Mouse (Mus musculus) limb, embryonic 15.5 days (tissue): ENCODE data around the gene Psme2. TPM values are rescaled to one million over a fixed set of nuclear protein-coding genes. Genes with fewer than 3 reads are reported as not detected.

Experiments
- ATAC-seq: fragments of 200-750 bp; cut with Nextera tagmentation; 2 replicates; pipeline ENCODE4 v1.8.0; 2017; ENCODE audit warnings: low read depth, moderate TSS enrichment; ENCODE audit not compliant: insufficient number of reproducible peaks, low FRiP score, low TSS enrichment
- H3K27ac ChIP-seq: fragments of 300-500 bp; sonication (generic); 2 replicates; pipeline ENCODE4 v1.5.1; 2015; ENCODE audit warnings: moderate library complexity, mild to moderate bottlenecking, inconsistent platforms
- H3K27me3 ChIP-seq: fragments of 300-500 bp; sonication (generic); 2 replicates; pipeline ENCODE4 v1.6.1; 2015; ENCODE audit warnings: inconsistent platforms
- H3K36me3 ChIP-seq: fragments of 300-500 bp; sonication (generic); 2 replicates; pipeline ENCODE4 v1.6.1; 2015; ENCODE audit warnings: inconsistent platforms
- H3K4me1 ChIP-seq: fragments of 300-500 bp; sonication (generic); 2 replicates; pipeline ENCODE4 v1.6.1; 2015; ENCODE audit warnings: inconsistent platforms
- H3K4me2 ChIP-seq: fragments of 300-500 bp; sonication (generic); 2 replicates; pipeline ENCODE4 v1.6.1; 2015; ENCODE audit warnings: mild to moderate bottlenecking, inconsistent platforms
- H3K4me3 ChIP-seq: fragments of 300-500 bp; sonication (generic); 2 replicates; pipeline ENCODE4 v1.5.1; 2015; ENCODE audit warnings: mild to moderate bottlenecking, inconsistent platforms
- H3K9ac ChIP-seq: fragments of 300-500 bp; sonication (generic); 2 replicates; pipeline ENCODE4 v1.6.1; 2015; ENCODE audit warnings: inconsistent platforms
- H3K9me3 ChIP-seq: fragments of 300-500 bp; sonication (generic); 2 replicates; pipeline ENCODE4 v1.6.1; 2016; ENCODE audit warnings: inconsistent platforms
- WGBS: fragments of 180-500 bp; shearing (Covaris S2); methylation state at CpG from one replicate; pipeline ENCODE4 v1.1.7; 2015; 5-methylcytosine and 5-hydroxymethylcytosine counted together
- polyA plus RNA-seq: library from polyadenylated mRNA; unstranded; fragments of >200 nt; fragmentation: Nextera tagmentation; extraction: Ambion mirVana; gene quantifications from 2 replicates; pipeline ENCODE4 v1.2.1, GENCODE M21; 2015

Psme2 gene
- polyA plus RNA-seq, 1 experiment from 2014 or later = 241 TPM

- Histone ChIP-seq H3K36me3 (peaks cover 5% of the 10 kb centered on the region; the same call in 1 of the 2 replicates), H3K4me2 (no peak overlapping the region), H3K9me3 (no peaks in the 10 kb centered on the region), H3K27ac (no peak overlapping the region), H3K27me3 (no peaks in the 10 kb centered on the region), H3K4me3 (no peak overlapping the region), H3K9ac (no peak overlapping the region), H3K4me1 (peaks cover 6% of the 10 kb centered on the region; the same call in 1 of the 2 replicates)
- no peak for ATAC-seq
- 76% methylated on average over 7 of the region's 7 CpGs for WGBS
Observed at GRCm38 (mm10) chr14:55614565-55615178, 23.8 kb upstream of the Psme2 start.

- 57% methylated on average over 6 of the region's 6 CpGs for WGBS
- H3K4me1 ChIP-seq = no peaks in the 10 kb centered on the region
- ATAC-seq = no peak
Observed at GRCm38 (mm10) chr14:55613346-55613745, 22.4 kb upstream of the Psme2 start.

DNA sequence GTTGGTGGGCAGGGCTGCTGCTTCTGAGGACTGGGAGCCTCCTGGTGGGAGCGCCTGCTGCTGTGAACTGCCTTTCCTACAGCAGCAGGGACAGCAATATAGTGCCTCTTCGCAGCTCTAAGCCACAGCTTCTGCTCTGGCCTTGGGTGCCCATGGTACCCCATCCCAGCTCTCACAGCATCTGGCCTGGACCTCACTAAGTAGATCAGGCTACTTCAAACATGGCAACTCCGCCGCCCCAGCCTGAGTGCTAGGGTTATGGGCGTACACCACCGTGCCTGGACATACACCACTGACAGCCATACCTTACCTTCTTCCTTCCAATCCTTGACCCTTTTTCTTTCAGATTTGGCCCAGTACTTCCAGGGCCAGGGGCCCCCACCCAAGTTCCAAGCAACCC is 17.4 kb upstream of the Psme2 start:
- peaks cover 15% of the 10 kb centered on the region for H3K4me1 ChIP-seq
- no peaks in the 10 kb centered on the region for H3K27me3 ChIP-seq
- no peak overlapping the region for H3K9ac ChIP-seq
- no peak overlapping the region for H3K4me2 ChIP-seq
- peaks cover 48% of the 10 kb centered on the region for H3K36me3 ChIP-seq
- H3K9me3 ChIP-seq = no peaks in the 10 kb centered on the region
- WGBS = 93% methylated on average over 6 of the region's 6 CpGs
- H3K4me3 ChIP-seq = no peak overlapping the region
- no peak overlapping the region for H3K27ac ChIP-seq
- no peak for ATAC-seq

More at GRCm38 (mm10) chr14:55613346-55613745, 22.4 kb upstream of the Psme2 start:
- Histone ChIP-seq H3K9me3 (no peaks in the 10 kb centered on the region), H3K27me3 (no peaks in the 10 kb centered on the region), H3K9ac (no peak overlapping the region), H3K4me3 (no peak overlapping the region), H3K36me3 (peaks cover 19% of the 10 kb centered on the region), H3K4me2 (no peak overlapping the region), H3K27ac (no peak overlapping the region)

GRCm38 (mm10) chr14:55605743-55606459 is 15.0 kb upstream of the Psme2 start:
- 93% methylated on average over 16 of the region's 16 CpGs for WGBS
- H3K9ac ChIP-seq = no peak overlapping the region
- H3K4me3 ChIP-seq = no peak overlapping the region
- no peak overlapping the region for H3K27ac ChIP-seq
- ATAC-seq = no peak
- H3K9me3 ChIP-seq = no peaks in the 10 kb centered on the region
- H3K36me3 ChIP-seq = peaks cover 71% of the 10 kb centered on the region
- H3K4me2 ChIP-seq = no peak overlapping the region
- peaks cover 22% of the 10 kb centered on the region for H3K4me1 ChIP-seq
- no peaks in the 10 kb centered on the region for H3K27me3 ChIP-seq

- Histone ChIP-seq H3K4me3 (0 out of 2 replicates have a peak overlapping the region, but pooled peaks have one; percentile 43), H3K27ac (no peak overlapping the region), H3K9ac (no peak overlapping the region), H3K4me1 (peaks cover 22% of the 10 kb centered on the region), H3K36me3 (peaks cover 78% of the 10 kb centered on the region), H3K9me3 (no peaks in the 10 kb centered on the region), H3K27me3 (no peaks in the 10 kb centered on the region), H3K4me2 (peak overlapping the region; percentile 60; the same call in 1 of the 2 replicates)
- ATAC-seq = no peak
- WGBS = 78% methylated on average over 11 of the region's 11 CpGs
Observed at GRCm38 (mm10) chr14:55604823-55605222, 13.9 kb upstream of the Psme2 start.

GRCm38 (mm10) chr14:55603633-55604576 is 13.0 kb upstream of the Psme2 start:
- Histone ChIP-seq H3K4me1 (peaks cover 22% of the 10 kb centered on the region), H3K9me3 (no peaks in the 10 kb centered on the region), H3K27ac (peak overlapping the region; percentile 83), H3K9ac (peak overlapping the region; percentile 52; the same call in 1 of the 2 replicates), H3K4me2 (peak overlapping the region; percentile 60), H3K27me3 (no peaks in the 10 kb centered on the region), H3K36me3 (peaks cover 78% of the 10 kb centered on the region), H3K4me3 (peak overlapping the region; percentile 43)
- WGBS = 15% methylated on average over 19 of the region's 19 CpGs
- ATAC-seq = peak; percentile 82

GRCm38 (mm10) chr14:55603271-55603632 is 12.3 kb upstream of the Psme2 start, which contains the start of gene Irf9:
Gene Irf9, plus strand, starts transcription at chr14:55603571.
- no peak for ATAC-seq

DNA sequence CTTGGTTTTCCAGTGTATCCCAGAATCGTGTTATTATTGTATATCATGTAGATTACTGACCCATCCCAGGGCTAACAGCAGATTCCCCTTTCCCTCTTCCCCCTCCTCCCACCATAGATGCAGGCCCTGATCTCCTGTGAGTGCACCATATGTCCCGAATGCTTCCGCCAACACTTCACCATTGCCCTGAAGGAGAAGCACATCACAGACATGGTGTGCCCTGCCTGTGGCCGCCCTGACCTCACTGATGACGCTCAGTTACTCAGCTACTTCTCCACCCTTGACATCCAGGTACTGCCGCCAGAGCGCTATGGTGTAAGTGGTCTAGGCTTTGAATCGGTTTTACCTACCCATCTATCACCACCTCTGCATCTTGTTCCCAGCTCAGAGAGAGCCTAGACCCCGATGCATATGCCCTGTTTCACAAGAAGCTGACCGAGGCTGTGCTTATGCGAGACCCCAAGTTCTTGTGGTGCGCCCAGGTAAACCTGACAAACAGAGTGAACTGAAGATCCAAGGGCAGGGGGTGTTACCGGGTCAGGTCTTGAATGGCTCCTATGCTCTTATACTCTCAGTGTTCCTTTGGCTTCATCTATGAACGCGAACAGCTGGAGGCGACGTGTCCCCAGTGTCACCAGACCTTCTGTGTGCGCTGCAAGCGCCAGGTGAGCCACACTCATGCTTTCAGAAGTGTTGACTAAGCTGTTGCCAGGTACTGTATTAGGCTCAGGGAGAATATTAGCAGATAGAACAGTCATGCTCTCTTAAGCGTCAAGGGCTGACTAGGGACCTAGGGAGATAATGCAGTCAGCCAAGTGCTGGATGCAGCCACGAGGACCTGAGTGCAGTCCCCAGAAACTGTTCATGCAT is 7.8 kb upstream of the Psme2 start:
- Histone ChIP-seq H3K27ac (no peak overlapping the region), H3K27me3 (no peaks in the 10 kb centered on the region), H3K4me3 (no peak overlapping the region), H3K9ac (no peak overlapping the region), H3K9me3 (no peaks in the 10 kb centered on the region), H3K4me2 (no peak overlapping the region), H3K4me1 (peaks cover 10% of the 10 kb centered on the region; the same call in 1 of the 2 replicates), H3K36me3 (peaks cover 87% of the 10 kb centered on the region)
- WGBS = 92% methylated on average over 21 of the region's 21 CpGs
- no peak for ATAC-seq

More at GRCm38 (mm10) chr14:55603271-55603632, 12.3 kb upstream of the Psme2 start, which contains the start of gene Irf9:
- WGBS = 84% methylated on average over 7 of the region's 7 CpGs
- peak within 1 kb of the TSS; percentile 60 for H3K4me2 ChIP-seq
- H3K4me1 ChIP-seq = peaks cover 22% of the 10 kb centered on the region
- no peaks in the 10 kb centered on the region for H3K27me3 ChIP-seq
- H3K9ac ChIP-seq = peak within 1 kb of the TSS; percentile 52; the same call in 1 of the 2 replicates
- H3K4me3 ChIP-seq = peak within 1 kb of the TSS; percentile 43
- H3K27ac ChIP-seq = peak within 1 kb of the TSS; percentile 83
- no peaks in the 10 kb centered on the region for H3K9me3 ChIP-seq
- peaks cover 78% of the 10 kb centered on the region for H3K36me3 ChIP-seq

- Histone ChIP-seq H3K36me3 (peaks cover 68% of the 10 kb centered on the region), H3K27me3 (no peaks in the 10 kb centered on the region), H3K4me3 (no peak overlapping the region), H3K9ac (no peak overlapping the region), H3K4me2 (no peak overlapping the region), H3K4me1 (peaks cover 18% of the 10 kb centered on the region), H3K27ac (no peak overlapping the region), H3K9me3 (no peaks in the 10 kb centered on the region)
- 84% methylated on average over 13 of the region's 13 CpGs for WGBS
- no peak for ATAC-seq
Observed at GRCm38 (mm10) chr14:55596036-55596690, 5.2 kb upstream of the Psme2 start.

DNA sequence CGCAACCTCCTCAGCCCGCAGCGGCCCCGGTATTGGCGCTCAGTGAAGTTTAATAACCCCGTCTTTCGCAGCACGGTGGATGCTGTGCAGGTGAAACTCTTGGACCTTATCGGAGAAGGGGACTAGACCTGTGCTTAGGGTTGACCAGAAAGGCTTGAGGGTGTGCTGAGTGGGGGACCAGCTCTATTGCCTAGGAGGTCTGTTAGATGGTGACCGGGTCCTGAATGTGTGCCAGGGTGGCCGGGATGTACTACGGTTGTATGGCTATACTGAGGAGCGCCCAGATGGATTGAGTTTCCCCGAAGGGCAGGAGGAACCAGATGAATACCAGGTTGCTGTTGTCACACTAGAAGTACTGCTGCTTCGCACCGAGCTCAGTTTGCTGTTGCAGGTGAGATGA is 1.3 kb upstream of the Psme2 start:
- peaks cover 52% of the 10 kb centered on the region for H3K36me3 ChIP-seq
- peaks cover 28% of the 10 kb centered on the region for H3K4me1 ChIP-seq
- ATAC-seq = no peak
- H3K27me3 ChIP-seq = no peaks in the 10 kb centered on the region
- H3K9me3 ChIP-seq = no peaks in the 10 kb centered on the region
- H3K9ac ChIP-seq = peak overlapping the region; percentile 68
- peak overlapping the region; percentile 79 for H3K4me3 ChIP-seq
- 2% methylated on average over 16 of the region's 16 CpGs for WGBS
- peak overlapping the region; percentile 88 for H3K4me2 ChIP-seq
- peak overlapping the region; percentile 97 for H3K27ac ChIP-seq
